Mouse (Mus musculus) C2C12 (cell line): Measurements from ENCODE around the gene Mbnl1. TPM values are rescaled to one million over a fixed set of nuclear protein-coding genes. Genes with fewer than 3 reads are reported as not detected.

ENCODE experiments used
- H3K27me3 ChIP-seq: one replicate; pipeline ENCODE4 v1.6.1; 2011; ENCODE audit not compliant: control insufficient read depth, insufficient read depth, insufficient read length
- H3K36me3 ChIP-seq: one replicate; pipeline ENCODE4 v1.6.1; 2011; ENCODE audit not compliant: control insufficient read depth, insufficient read depth
- H3K4me3 ChIP-seq: one replicate; pipeline ENCODE4 v1.5.1; 2011; ENCODE audit warnings: mild to moderate bottlenecking, control low read depth; ENCODE audit not compliant: poor library complexity, insufficient read depth, severe bottlenecking
- H3K79me2 ChIP-seq: one replicate; pipeline ENCODE4 v1.6.1; 2011; ENCODE audit not compliant: control insufficient read depth, insufficient read depth
- H3K79me3 ChIP-seq: one replicate; pipeline ENCODE4 v1.6.1; 2011; ENCODE audit warnings: low read depth, control low read depth
- H3ac ChIP-seq: one replicate; pipeline ENCODE3; 2011; ENCODE audit warnings: low read depth; ENCODE audit not compliant: control insufficient read depth, insufficient read length
- CEBPB ChIP-seq: IDR thresholded peaks from one replicate; pipeline ENCODE4 v1.6.1; 2011; ENCODE audit warnings: low read depth, mild to moderate bottlenecking, control low read depth, moderate library complexity
- CTCF ChIP-seq: IDR thresholded peaks from one replicate; pipeline ENCODE4 v1.5.1; 2011; ENCODE audit not compliant: control insufficient read depth, insufficient read depth, insufficient read length
- FOSL1 ChIP-seq: IDR thresholded peaks from one replicate; pipeline ENCODE4 v1.8.0; 2011; ENCODE audit warnings: mild to moderate bottlenecking, low read length; ENCODE audit not compliant: poor library complexity, insufficient read depth, severe bottlenecking
- MAX ChIP-seq: IDR thresholded peaks from one replicate; pipeline ENCODE4 v1.6.1; 2011; ENCODE audit warnings: mild to moderate bottlenecking, control low read depth
- MYOD1 ChIP-seq: IDR thresholded peaks from one replicate; pipeline ENCODE4 v1.6.1; 2011; ENCODE audit warnings: low read depth; ENCODE audit not compliant: control insufficient read depth, insufficient read length
- MYOG ChIP-seq: IDR thresholded peaks from one replicate; pipeline ENCODE4 v1.6.1; 2011; ENCODE audit not compliant: control insufficient read depth, insufficient read length; ENCODE audit errors: extremely low read depth
- USF1 ChIP-seq: IDR thresholded peaks from one replicate; pipeline ENCODE4 v1.6.1; 2011; ENCODE audit warnings: low read depth, mild to moderate bottlenecking, control low read depth, moderate library complexity
- polyA plus RNA-seq: library from polyadenylated mRNA; unstranded; fragments of >200 nt; fragmentation: generic; extraction: Trizol; gene quantifications from one replicate; pipeline ENCODE4 v1.2.1, GENCODE M21; 2012; ENCODE audit warnings: missing spikeins

Mbnl1 gene
- polyA plus RNA-seq, 1 experiment: 37.7 TPM

- H3ac ChIP-seq: peak overlapping the region; percentile 81
- peaks cover 75% of the 10 kb centered on the region for H3K79me2 ChIP-seq
- peaks cover 60% of the 10 kb centered on the region for H3K79me3 ChIP-seq
- peak overlapping the region; percentile 64 for H3K4me3 ChIP-seq
- H3K27me3 ChIP-seq: no peaks in the 10 kb centered on the region
- TF ChIP-seq MYOG (no peak), MAX (peak; percentile 80)
- H3K36me3 ChIP-seq: peaks cover 13% of the 10 kb centered on the region
Observed at GRCm38 (mm10) chr3:60502155-60502987, 29.7 kb downstream of the Mbnl1 start.

GRCm38 (mm10) chr3:60503196-60503595 is 30.6 kb downstream of the Mbnl1 start:
- H3K4me3 ChIP-seq: peak overlapping the region; percentile 64
- peak overlapping the region; percentile 69 for H3ac ChIP-seq
- H3K27me3 ChIP-seq: no peaks in the 10 kb centered on the region
- H3K79me3 ChIP-seq: peaks cover 69% of the 10 kb centered on the region
- H3K36me3 ChIP-seq: peaks cover 21% of the 10 kb centered on the region
- TF ChIP-seq USF1 (no peak), CEBPB (no peak), MAX (no peak), FOSL1 (no peak), CTCF (no peak), MYOD1 (no peak), MYOG (no peak)
- peaks cover 83% of the 10 kb centered on the region for H3K79me2 ChIP-seq

- H3K36me3 ChIP-seq: peaks cover 21% of the 10 kb centered on the region
- TF ChIP-seq CTCF (no peak), MYOD1 (no peak), MAX (no peak), CEBPB (no peak), MYOG (no peak), FOSL1 (no peak), USF1 (no peak)
- peaks cover 95% of the 10 kb centered on the region for H3K79me2 ChIP-seq
- H3K79me3 ChIP-seq: peaks cover 84% of the 10 kb centered on the region
- H3K27me3 ChIP-seq: no peaks in the 10 kb centered on the region
- no peak overlapping the region for H3K4me3 ChIP-seq
- no peak overlapping the region for H3ac ChIP-seq
Observed at GRCm38 (mm10) chr3:60504775-60505430, 32.3 kb downstream of the Mbnl1 start.

GRCm38 (mm10) chr3:60506821-60507220 is 34.2 kb downstream of the Mbnl1 start:
- H3K79me2 ChIP-seq: peaks cover 100% of the 10 kb centered on the region
- H3K36me3 ChIP-seq: peaks cover 28% of the 10 kb centered on the region
- no peaks in the 10 kb centered on the region for H3K27me3 ChIP-seq
- H3ac ChIP-seq: no peak overlapping the region
- H3K79me3 ChIP-seq: peaks cover 97% of the 10 kb centered on the region
- TF ChIP-seq CTCF (no peak), MYOD1 (no peak), MAX (no peak), FOSL1 (no peak), USF1 (no peak), MYOG (no peak), CEBPB (no peak)
- no peak overlapping the region for H3K4me3 ChIP-seq

- H3K27me3 ChIP-seq: no peaks in the 10 kb centered on the region
- TF ChIP-seq MYOD1: no peak
- TF ChIP-seq MYOG: no peak
- TF ChIP-seq CTCF: no peak
- TF ChIP-seq MAX: no peak
- TF ChIP-seq FOSL1: no peak
- TF ChIP-seq CEBPB: no peak
- TF ChIP-seq USF1: no peak
- peaks cover 28% of the 10 kb centered on the region for H3K36me3 ChIP-seq
Observed at GRCm38 (mm10) chr3:60507496-60507895, 34.9 kb downstream of the Mbnl1 start.

More at GRCm38 (mm10) chr3:60507496-60507895, 34.9 kb downstream of the Mbnl1 start:
- Histone ChIP-seq H3K79me3 (peaks cover 99% of the 10 kb centered on the region), H3K4me3 (no peak overlapping the region), H3ac (no peak overlapping the region), H3K79me2 (peaks cover 100% of the 10 kb centered on the region)
